Mouse (Mus musculus) G1E (cell line): ENCODE measurements around the gene Kpnb1.

Experiments used
- CTCF ChIP-seq: IDR thresholded peaks from 2 replicates; pipeline ENCODE4 v1.5.1; 2012; ENCODE audit warnings: low read depth, low read length, inconsistent platforms, mixed read lengths
- GATA1 ChIP-seq: IDR thresholded peaks from 2 replicates; pipeline ENCODE4 v1.6.1; 2012; ENCODE audit warnings: borderline replicate concordance, low read length, inconsistent platforms, mixed read lengths

- TF ChIP-seq CTCF (no peak), GATA1 (no peak)
Observed at GRCm38 (mm10) chr11:97145320-97145719, 42.4 kb downstream of the Kpnb1 start.
